Mouse (Mus musculus) mouse embryonic stem cell (cell line): Measurements from ENCODE around the gene Gm6268.

Experiments
- in situ Hi-C, 2 experiments: fragments of 300-500 bp; cut with MboI; formaldehyde crosslinking; loops; 1 replicate in 1 of 2; 3 replicates in 1 of 2; pipeline ENCODE4 v1.14.3; 2019 to 2020; ENCODE audit warnings: low sequenced_read_pairs in 2 of 2, low pct_unique_long_range_greater_than_20kb in 1 of 2, mixed read lengths in 1 of 2; ENCODE audit not compliant: unreplicated experiment in 1 of 2

Gm6268 gene

DNA sequence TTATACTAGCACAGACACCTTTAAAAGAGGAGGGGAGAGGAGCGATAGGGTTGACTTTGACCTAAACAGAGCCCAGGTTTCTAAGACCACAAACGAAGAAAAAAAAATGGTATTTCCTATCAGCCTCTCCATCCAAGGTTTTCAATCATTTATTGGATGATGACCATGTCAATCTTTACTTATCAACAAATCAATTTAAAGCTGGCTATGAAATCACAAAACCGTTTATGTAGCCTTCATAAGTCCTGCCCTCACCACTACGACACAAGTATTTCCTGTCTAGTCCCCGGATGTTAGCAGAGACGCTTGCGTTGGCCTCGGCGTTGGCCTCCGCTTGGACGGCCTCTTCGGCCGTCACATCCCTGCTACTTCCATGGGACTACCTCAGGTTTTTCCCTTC lies at the start of gene Gm6268:
Gene Gm6268, plus strand, starts transcription at position 301 of the 400 bp plus-strand sequence.
- in situ Hi-C loops, result loop anchor here in 1 of 2 experiments (5.0 kb wide), 1 partner anchor 179 kb away; no protein-coding TSS in a partner anchor

DNA sequence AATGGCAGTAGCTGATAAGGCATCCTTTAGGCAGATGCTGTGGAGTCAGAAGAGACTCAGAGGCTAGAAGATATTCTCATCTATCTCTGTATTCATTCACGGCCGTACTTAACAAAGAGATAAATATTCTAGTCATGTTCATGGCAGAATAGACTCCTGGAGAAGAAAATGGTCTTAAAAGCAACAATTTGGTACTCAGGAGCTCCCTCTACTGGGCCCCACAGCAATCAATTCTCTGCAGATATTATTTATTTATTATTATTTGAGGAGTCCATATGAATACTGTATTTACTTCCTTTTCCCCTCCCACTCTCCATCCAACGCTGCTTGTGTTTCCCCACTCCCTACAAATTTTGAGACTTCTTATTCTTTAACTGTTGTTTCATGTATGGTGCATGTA lies 48.6 kb upstream of the Gm6268 start:
- in situ Hi-C loops, result loop anchor here in 1 of 2 experiments (25.0 kb wide), 1 partner anchor 110 kb away; no protein-coding TSS in a partner anchor

DNA sequence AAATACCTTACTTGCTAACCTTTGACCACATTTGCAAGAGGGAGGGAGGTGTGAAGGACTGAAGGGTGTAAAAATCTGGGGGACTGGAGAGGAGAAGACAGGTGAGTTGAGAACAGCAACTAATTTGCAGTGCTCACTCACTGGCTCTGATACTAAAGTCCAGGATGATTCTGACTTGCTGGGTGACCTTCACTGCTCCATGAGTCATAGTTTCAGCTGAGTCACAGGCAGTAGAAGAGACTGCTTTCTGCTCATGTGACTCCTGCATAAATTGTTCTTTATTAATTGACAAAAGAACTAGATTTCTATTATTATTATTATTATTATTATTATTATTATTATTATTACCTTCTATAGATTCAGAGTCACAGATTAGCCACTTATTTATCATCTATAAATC lies 15.7 kb upstream of the Gm6268 start:
- in situ Hi-C loops, result loop anchor here (25.0 kb wide), 2 partner anchors 173 to 548 kb away; no protein-coding TSS in a partner anchor

DNA sequence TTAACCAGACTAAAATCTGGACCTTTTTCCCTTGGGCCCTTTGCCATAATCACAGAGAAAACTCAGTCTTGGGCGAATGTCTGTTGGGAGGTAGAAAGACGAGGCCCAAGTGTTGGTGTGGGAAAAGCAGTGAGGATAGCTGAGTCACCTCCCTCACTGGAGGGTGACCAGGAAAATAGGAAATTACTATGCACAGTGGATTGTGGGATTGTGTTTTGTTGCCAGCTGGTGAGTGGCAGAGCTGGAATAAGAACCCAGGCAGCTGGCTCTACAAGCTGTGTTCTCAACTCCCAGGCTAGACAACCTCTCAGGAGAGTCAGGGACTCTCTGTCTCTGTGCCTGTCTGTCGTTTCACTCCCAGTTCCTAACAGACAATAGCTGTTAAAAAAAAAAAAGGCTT lies 11.1 kb upstream of the Gm6268 start:
- in situ Hi-C loops, result loop anchor here (25.0 kb wide), 2 partner anchors 178 to 553 kb away; no protein-coding TSS in a partner anchor

GRCm38 (mm10) chrX:36390503-36390902 lies 10.6 kb upstream of the Gm6268 start:
- in situ Hi-C loops, result loop anchor here (25.0 kb wide), 2 partner anchors 178 to 553 kb away; no protein-coding TSS in a partner anchor

DNA sequence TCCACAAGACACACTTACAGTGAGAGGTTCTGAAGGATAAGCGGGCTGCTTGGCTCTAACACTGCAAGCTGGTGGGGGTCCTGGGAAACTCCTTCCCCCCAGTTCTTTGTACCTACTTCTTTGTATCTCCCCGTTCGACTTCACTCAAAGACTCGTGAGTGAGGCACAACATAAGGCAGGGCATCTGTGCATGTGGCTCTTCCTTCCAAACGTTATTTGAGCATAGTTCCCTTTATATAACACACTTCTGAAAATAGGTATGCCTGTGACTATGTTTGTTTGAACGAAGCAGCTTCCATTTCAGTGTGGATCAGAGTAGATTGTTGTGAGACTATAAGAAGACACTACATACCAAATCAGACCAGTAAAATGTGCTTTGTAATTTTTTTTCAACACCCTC lies 8.4 kb upstream of the Gm6268 start:
- in situ Hi-C loops, result loop anchor here (25.0 kb wide), 2 partner anchors 180 to 555 kb away; no protein-coding TSS in a partner anchor

DNA sequence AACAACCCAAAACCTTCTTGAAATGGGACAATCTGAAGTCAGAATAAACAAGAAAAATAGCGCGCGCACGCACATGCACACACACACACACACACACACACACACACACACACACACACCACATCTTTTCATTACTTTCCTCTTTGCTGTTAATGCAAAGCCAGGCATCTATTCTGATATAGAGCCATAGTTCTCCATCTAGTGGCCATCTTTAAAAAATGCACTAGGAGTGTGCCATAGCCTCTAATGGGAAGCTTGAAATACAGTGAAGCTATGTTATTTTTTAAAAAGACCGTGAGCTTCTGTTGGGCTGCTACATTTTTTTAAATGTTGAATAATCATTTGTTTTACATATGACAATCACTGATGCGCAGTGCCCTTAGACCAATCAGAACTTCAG lies 7.8 kb upstream of the Gm6268 start:
- in situ Hi-C loops, result loop anchor here (25.0 kb wide), 2 partner anchors 181 to 556 kb away; no protein-coding TSS in a partner anchor

DNA sequence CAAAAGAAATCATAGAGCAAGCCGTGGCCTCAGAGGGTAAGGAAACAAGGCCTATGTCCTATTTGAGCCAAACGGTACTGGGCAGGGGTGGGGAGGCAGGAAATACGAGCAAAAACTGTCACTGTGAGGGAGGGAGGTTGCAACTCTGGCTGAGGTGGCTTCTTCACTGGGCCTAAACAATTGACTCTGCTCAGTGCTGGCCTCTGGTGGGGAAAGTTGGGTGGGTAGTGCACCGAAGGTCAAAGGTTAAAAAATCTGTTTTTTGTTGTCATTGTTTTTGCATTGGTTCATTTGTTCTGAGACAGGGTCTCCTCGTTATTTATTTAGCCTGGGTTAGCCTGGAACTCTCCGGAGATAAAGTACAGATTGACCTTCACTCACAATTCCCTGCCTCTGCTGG lies 1.2 kb downstream of the Gm6268 start:
- in situ Hi-C loops, result loop anchor here in 1 of 2 experiments (5.0 kb wide), 1 partner anchor 180 kb away; no protein-coding TSS in a partner anchor

DNA sequence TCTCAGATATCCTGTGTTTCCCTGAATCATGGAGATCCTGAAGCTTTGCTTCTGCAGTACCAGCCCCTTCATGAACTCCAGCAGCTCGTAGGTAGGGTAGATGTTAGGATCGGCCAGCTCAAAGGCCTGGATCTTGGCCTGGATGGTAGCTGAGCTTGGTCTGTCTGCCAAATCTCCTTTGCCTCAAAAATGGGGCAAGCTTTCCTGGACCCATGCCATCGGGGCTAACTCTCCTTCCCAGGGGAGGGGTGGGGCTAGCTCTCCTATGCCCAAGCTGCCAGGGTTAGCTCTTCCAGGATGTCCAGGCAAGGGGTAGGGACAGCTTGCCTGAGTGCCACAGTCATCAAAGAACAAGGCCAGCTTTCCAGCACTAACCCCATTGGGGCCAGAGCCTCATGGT lies 18.1 kb downstream of the Gm6268 start:
- in situ Hi-C loops, result no loop called here

DNA sequence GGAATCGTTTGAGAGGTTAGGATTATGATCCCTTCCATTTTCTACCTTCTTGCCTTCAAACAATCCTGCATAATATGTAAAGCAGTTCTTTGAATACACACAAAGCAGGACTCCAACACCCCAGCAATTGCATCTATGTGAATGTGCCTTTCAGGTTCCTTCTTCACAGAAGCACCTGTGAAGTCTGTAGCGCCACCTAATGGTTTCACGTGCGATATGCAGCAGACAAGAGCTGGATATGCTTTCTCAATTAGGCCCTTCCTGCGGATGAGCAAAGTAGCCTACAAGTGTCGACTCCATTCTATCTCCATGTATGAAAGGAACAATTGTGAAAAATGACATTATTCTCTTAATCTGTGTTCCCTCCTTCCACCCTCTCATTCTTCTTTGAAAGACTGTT lies 33.9 kb downstream of the Gm6268 start:
- in situ Hi-C loops, result no loop called here

DNA sequence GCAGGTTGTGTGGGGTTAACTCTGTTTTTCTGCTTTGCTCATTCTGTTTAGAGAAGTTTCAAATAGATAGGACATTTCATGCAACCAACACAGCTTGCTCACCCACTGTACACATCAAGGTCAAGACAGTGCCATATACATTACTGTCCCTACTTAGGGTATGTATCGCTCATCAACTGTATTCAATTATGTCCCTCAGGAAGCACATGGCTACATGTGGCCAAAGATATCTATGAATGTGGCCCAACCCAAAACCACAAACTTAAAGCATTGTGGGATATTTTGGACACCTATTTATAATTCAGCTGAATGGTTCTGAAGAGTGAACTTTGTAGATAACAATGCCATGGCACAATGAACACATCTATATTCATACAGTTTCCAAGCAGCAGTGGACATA lies 36.9 kb downstream of the Gm6268 start:
- in situ Hi-C loops, result no loop called here
